Mouse (Mus musculus) small intestine, adult 2 months (tissue): ENCODE data around the gene Gpr62.

Experiments
- CTCF ChIP-seq: fragments of 200-500 bp; IDR thresholded peaks from 2 replicates; pipeline ENCODE4 v1.5.1; 2012; ENCODE audit warnings: low read depth, mild to moderate bottlenecking, control low read depth, inconsistent platforms, low read length, moderate library complexity, mixed read lengths; ENCODE audit not compliant: insufficient replicate concordance, insufficient read length; ENCODE audit errors: extremely low read depth
- POLR2A ChIP-seq: fragments of 200-500 bp; IDR thresholded peaks from 2 replicates; pipeline ENCODE4 v1.6.1; 2012; ENCODE audit warnings: low read depth, mild to moderate bottlenecking, control low read depth, inconsistent platforms, low read length, moderate library complexity

DNA sequence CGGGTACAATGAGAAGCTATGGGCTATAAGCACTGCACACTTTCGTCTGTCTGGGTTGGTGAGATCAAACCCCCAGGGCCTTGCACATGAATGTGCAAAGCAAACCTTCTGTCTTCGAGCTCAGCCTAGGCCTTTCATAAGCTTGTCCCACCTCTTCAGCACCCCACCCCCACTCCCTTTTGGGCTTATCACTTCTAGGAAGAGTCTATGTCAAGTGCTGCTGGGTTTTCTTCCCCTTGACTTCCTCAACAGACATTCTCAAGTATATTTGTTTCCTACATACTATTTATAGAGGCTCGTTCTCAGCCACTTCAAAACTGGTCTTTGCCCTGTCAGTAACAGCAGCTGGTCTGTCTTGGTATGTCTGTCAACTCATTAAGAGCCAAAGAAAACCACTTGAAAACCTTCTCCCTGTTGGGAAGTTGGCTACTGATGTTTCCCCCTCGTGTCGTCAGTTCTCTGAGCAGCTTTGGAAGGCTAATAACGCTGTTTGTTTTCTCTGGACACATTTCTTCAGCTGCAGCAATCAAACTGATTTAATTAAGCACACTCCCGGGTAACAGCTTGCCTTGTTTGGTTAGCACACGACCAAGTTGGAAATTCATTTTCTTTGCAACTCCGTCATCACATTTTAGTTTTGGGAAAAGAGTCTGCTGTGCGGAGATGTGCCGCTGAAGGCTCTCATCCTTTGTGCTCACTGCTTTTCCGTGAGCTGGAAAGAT lies 47.2 kb upstream of the Gpr62 start:
- no peak for TF ChIP-seq POLR2A
- TF ChIP-seq CTCF = no peak
